1 mouse cellular context compared by ENCODE assay signal in the genomic region with DNA sequence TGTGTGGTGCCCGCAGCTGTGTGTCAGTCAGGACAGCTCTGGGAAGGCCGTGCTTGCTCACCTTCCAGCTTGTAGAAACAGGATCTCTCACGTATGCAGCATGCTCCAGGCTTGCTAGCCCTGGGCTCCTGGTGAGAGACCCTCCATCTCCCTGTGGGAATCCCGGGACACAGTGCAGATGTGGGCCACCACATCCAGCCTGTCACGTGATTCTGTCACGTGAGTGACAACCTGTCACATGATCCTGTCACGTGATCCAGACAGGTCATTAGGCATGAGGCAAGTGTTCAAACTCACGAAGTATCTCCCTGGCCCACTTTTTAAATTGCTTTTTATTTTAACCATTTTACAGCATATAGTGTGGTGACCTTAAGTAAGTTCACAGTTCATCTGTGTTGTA.
TF ChIP-seq lines count a peak whose summit lies in the region.

No protein-coding gene starts in this region.

TF ChIP-seq in MEL, 35 proteins besides CTCF, POLR2A, EP300 and RAD21 (continued from another document):
- TF ChIP-seq ZMIZ1 (IDR thresholded peaks at IDR 0.05; ENCODE audit: low read depth, low read length) = no peak
- no peak for TF ChIP-seq MEF2A (IDR thresholded peaks at IDR 0.05; ENCODE audit: extremely low read depth, insufficient replicate concordance, low read depth, low read length, poor library complexity, severe bottlenecking)
- TF ChIP-seq JUND (IDR thresholded peaks at IDR 0.05; ENCODE audit: low read depth, low read length) = no peak
- TF ChIP-seq USF2 (IDR thresholded peaks at IDR 0.05; ENCODE audit: borderline replicate concordance in 1 of 2, insufficient read depth in 1 of 2, low read depth in 1 of 2, low read length in 2 of 2) = peak in 1 of 2 experiments; percentile 62; a peak in 1 of 4 replicates
- no peak for TF ChIP-seq ZKSCAN1 (IDR thresholded peaks at IDR 0.05; ENCODE audit: low read depth, low read length)
- no peak for TF ChIP-seq ETS1 (IDR thresholded peaks at IDR 0.05; ENCODE audit: low read depth, low read length)
- no peak for TF ChIP-seq MXI1 (IDR thresholded peaks at IDR 0.05; ENCODE audit: low read depth, low read length)
